Mouse (Mus musculus): ENCODE results near the gene Ddx54.

DNA sequence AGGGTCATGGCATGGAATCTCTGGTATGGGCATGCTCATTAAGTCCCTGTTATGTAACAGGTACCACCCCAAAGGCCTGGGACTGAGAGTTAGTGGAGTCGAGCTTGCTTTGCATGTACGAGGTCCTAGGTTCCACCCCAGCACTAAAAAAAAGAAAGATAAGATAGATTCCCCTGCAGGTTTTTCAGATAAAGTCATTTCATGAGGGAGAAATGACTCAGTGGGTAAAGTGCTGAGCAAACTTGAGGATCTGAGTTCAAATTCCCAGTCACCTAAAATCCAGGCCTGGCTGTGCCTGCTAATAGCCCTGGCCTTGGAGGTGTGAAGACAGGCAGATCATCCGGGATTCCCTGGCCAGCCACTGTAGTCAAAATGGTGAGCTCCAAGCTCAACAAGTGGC lies 59.3 kb downstream of the Ddx54 start:
- TF ChIP-seq CTCF (IDR thresholded peaks at IDR 0.05; ENCODE audit: low read depth) (no peak), EP300 (IDR thresholded peaks at IDR 0.05; ENCODE audit: low read depth) (no peak)

Measured in liver, embryonic 14.5 days (tissue).